Mouse (Mus musculus) cerebellum, adult 2 months (tissue): ENCODE results near the gene Pygl.

Source experiments
- CTCF ChIP-seq: fragments of 200-500 bp; IDR thresholded peaks from 2 replicates; pipeline ENCODE4 v1.5.1; 2011; ENCODE audit warnings: low read depth, mild to moderate bottlenecking, control low read depth, low read length, moderate library complexity, borderline replicate concordance; ENCODE audit not compliant: insufficient read depth
- POLR2A ChIP-seq: fragments of 200-500 bp; IDR thresholded peaks from 2 replicates; pipeline ENCODE4 v1.6.1; 2011; ENCODE audit warnings: low read length, control low read depth, borderline replicate concordance; ENCODE audit not compliant: insufficient read depth

DNA sequence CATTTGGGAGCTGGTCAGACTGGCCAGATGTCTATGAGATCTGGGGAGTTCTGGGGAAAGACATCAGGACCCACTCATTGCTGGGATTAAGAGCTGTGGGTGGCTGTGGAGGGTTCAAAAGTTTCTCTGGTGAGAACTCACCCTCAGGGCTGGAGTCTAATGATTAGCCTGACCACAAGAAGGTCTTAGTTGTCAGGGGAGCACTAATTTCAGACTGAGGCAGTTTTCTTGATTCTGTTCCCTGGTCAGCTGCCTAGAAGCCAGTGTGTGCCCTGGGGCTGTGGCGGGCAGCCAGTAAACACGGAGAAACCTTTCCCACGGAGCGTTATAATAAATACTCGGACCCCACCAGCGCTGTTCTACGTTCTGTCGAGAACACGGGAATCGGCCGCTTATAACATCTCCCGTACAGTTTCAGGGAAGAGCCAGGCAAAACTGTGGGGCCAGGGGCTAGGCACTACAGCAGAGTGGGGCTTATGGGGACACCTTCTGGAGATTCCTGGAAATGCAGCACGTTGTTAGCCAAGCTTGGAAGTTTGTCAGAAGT lies 3.7 kb upstream of the Pygl start:
- TF ChIP-seq POLR2A: no peak
- TF ChIP-seq CTCF: peak; percentile 77
